Mouse (Mus musculus): ENCODE measurements at regions not wholly inside any gene's neighbourhood (a gene's known extent, or its start where the extent isn't known, plus 50 kb on each side); places are given as distances from the start of the nearest gene placed in this dataset.

- DNase-seq (ENCODE audit: low spot score), result no peak
- Histone ChIP-seq H3K9ac (replicated peaks; ENCODE audit: low read depth) (no peak overlapping the region), H3K4me3 (ENCODE audit: low read depth, low read length) (no peak overlapping the region), H3K36me3 (ENCODE audit: insufficient read depth, low read length) (no peaks in the 10 kb centered on the region), H3K27ac (ENCODE audit: low read length) (no peak overlapping the region), H3K4me1 (ENCODE audit: insufficient read depth, low read depth, low read length) (no peaks in the 10 kb centered on the region), H3K27me3 (replicated peaks; ENCODE audit: insufficient read depth, low read length) (no peaks in the 10 kb centered on the region), H3K9me3 (ENCODE audit: low read length) (no peaks in the 10 kb centered on the region), H3K4me2 (replicated peaks; ENCODE audit: low read depth, low read length) (no peak overlapping the region)
- 73% methylated on average over 7 of the region's 7 CpGs for WGBS
- no peak for TF ChIP-seq EP300 (IDR thresholded peaks at IDR 0.05)
- TF ChIP-seq CTCF (IDR thresholded peaks at IDR 0.05), result no peak
- no peak for ATAC-seq
Measured at GRCm38 (mm10) chr15:51074196-51074595, 2810.5 kb upstream of the Gm7489 start.

- Histone ChIP-seq H3K9ac (replicated peaks; ENCODE audit: low read depth) (no peak overlapping the region), H3K27ac (ENCODE audit: low read length) (no peak overlapping the region), H3K27me3 (replicated peaks; ENCODE audit: insufficient read depth, low read length) (no peaks in the 10 kb centered on the region), H3K36me3 (ENCODE audit: insufficient read depth, low read length) (no peaks in the 10 kb centered on the region), H3K4me3 (ENCODE audit: low read depth, low read length) (peak overlapping the region; percentile 21; the same call in 1 of the 2 replicates), H3K4me1 (ENCODE audit: insufficient read depth, low read depth, low read length) (no peaks in the 10 kb centered on the region), H3K9me3 (ENCODE audit: low read length) (no peaks in the 10 kb centered on the region), H3K4me2 (replicated peaks; ENCODE audit: low read depth, low read length) (peak overlapping the region; percentile 40)
- 38% methylated on average over 12 of the region's 12 CpGs for WGBS
- TF ChIP-seq EP300 (IDR thresholded peaks at IDR 0.05), result no peak
- ATAC-seq, result no peak
- DNase-seq (ENCODE audit: low spot score), result peak; percentile 11
Measured at GRCm38 (mm10) chr15:51083677-51084322, 2800.9 kb upstream of the Gm7489 start.

GRCm38 (mm10) chr15:51092936-51093335 is 2791.8 kb upstream of the Gm7489 start:
- WGBS, result 79% methylated on average over 7 of the region's 7 CpGs
- no peaks in the 10 kb centered on the region for H3K27me3 ChIP-seq (replicated peaks; ENCODE audit: insufficient read depth, low read length)
- no peaks in the 10 kb centered on the region for H3K9me3 ChIP-seq (ENCODE audit: low read length)
- no peak for ATAC-seq
- no peak overlapping the region for H3K27ac ChIP-seq (ENCODE audit: low read length)
- DNase-seq (ENCODE audit: low spot score), result no peak
- H3K4me3 ChIP-seq (ENCODE audit: low read depth, low read length), result no peak overlapping the region
- no peak overlapping the region for H3K4me2 ChIP-seq (replicated peaks; ENCODE audit: low read depth, low read length)
- no peaks in the 10 kb centered on the region for H3K4me1 ChIP-seq (ENCODE audit: insufficient read depth, low read depth, low read length)
- no peak for TF ChIP-seq CTCF (IDR thresholded peaks at IDR 0.05)
- no peaks in the 10 kb centered on the region for H3K36me3 ChIP-seq (ENCODE audit: insufficient read depth, low read length)
- no peak overlapping the region for H3K9ac ChIP-seq (replicated peaks; ENCODE audit: low read depth)

- Histone ChIP-seq H3K4me2 (replicated peaks; ENCODE audit: low read depth, low read length) (peak overlapping the region; percentile 48), H3K4me3 (ENCODE audit: low read depth, low read length) (no peak overlapping the region), H3K9ac (replicated peaks; ENCODE audit: low read depth) (no peak overlapping the region), H3K9me3 (ENCODE audit: low read length) (no peaks in the 10 kb centered on the region), H3K36me3 (ENCODE audit: insufficient read depth, low read length) (no peaks in the 10 kb centered on the region), H3K27me3 (replicated peaks; ENCODE audit: insufficient read depth, low read length) (no peaks in the 10 kb centered on the region), H3K27ac (ENCODE audit: low read length) (no peak overlapping the region), H3K4me1 (ENCODE audit: insufficient read depth, low read depth, low read length) (no peaks in the 10 kb centered on the region)
- 73% methylated on average over 7 of the region's 7 CpGs for WGBS
- ATAC-seq (no peak), DNase-seq (ENCODE audit: low spot score) (no peak)
- TF ChIP-seq EP300 (IDR thresholded peaks at IDR 0.05), result no peak
- TF ChIP-seq CTCF (IDR thresholded peaks at IDR 0.05), result no peak
Measured at GRCm38 (mm10) chr15:51103948-51104347, 2780.8 kb upstream of the Gm7489 start.

- 21% methylated on average over 10 of the region's 10 CpGs for WGBS
- Histone ChIP-seq H3K36me3 (ENCODE audit: insufficient read depth, low read length) (no peaks in the 10 kb centered on the region), H3K4me2 (replicated peaks; ENCODE audit: low read depth, low read length) (peak overlapping the region; percentile 48), H3K9ac (replicated peaks; ENCODE audit: low read depth) (no peak overlapping the region), H3K27ac (ENCODE audit: low read length) (no peak overlapping the region), H3K4me1 (ENCODE audit: insufficient read depth, low read depth, low read length) (no peaks in the 10 kb centered on the region), H3K27me3 (replicated peaks; ENCODE audit: insufficient read depth, low read length) (no peaks in the 10 kb centered on the region), H3K9me3 (ENCODE audit: low read length) (no peaks in the 10 kb centered on the region), H3K4me3 (ENCODE audit: low read depth, low read length) (no peak overlapping the region; the same call in 1 of the 2 replicates)
- no peak for TF ChIP-seq CTCF (IDR thresholded peaks at IDR 0.05)
- no peak for TF ChIP-seq EP300 (IDR thresholded peaks at IDR 0.05)
- ATAC-seq, result no peak
- DNase-seq (ENCODE audit: low spot score), result no peak
Measured at GRCm38 (mm10) chr15:51104362-51104761, 2780.3 kb upstream of the Gm7489 start.

GRCm38 (mm10) chr15:51104796-51105195 is 2779.9 kb upstream of the Gm7489 start:
- H3K36me3 ChIP-seq (ENCODE audit: insufficient read depth, low read length), result no peaks in the 10 kb centered on the region
- no peaks in the 10 kb centered on the region for H3K27me3 ChIP-seq (replicated peaks; ENCODE audit: insufficient read depth, low read length)
- WGBS, result 50% methylated on average over 5 of the region's 5 CpGs
- H3K4me3 ChIP-seq (ENCODE audit: low read depth, low read length), result no peak overlapping the region
- no peak for ATAC-seq
- DNase-seq (ENCODE audit: low spot score), result no peak
- H3K4me2 ChIP-seq (replicated peaks; ENCODE audit: low read depth, low read length), result peak overlapping the region; percentile 48
- no peak overlapping the region for H3K27ac ChIP-seq (ENCODE audit: low read length)
- no peaks in the 10 kb centered on the region for H3K9me3 ChIP-seq (ENCODE audit: low read length)
- TF ChIP-seq EP300 (IDR thresholded peaks at IDR 0.05) (no peak), CTCF (IDR thresholded peaks at IDR 0.05) (no peak)
- H3K9ac ChIP-seq (replicated peaks; ENCODE audit: low read depth), result no peak overlapping the region
- no peaks in the 10 kb centered on the region for H3K4me1 ChIP-seq (ENCODE audit: insufficient read depth, low read depth, low read length)

Measured in lung, postnatal 0 days (tissue).